17 mouse cellular contexts compared by ENCODE assay signal in the genomic region with DNA sequence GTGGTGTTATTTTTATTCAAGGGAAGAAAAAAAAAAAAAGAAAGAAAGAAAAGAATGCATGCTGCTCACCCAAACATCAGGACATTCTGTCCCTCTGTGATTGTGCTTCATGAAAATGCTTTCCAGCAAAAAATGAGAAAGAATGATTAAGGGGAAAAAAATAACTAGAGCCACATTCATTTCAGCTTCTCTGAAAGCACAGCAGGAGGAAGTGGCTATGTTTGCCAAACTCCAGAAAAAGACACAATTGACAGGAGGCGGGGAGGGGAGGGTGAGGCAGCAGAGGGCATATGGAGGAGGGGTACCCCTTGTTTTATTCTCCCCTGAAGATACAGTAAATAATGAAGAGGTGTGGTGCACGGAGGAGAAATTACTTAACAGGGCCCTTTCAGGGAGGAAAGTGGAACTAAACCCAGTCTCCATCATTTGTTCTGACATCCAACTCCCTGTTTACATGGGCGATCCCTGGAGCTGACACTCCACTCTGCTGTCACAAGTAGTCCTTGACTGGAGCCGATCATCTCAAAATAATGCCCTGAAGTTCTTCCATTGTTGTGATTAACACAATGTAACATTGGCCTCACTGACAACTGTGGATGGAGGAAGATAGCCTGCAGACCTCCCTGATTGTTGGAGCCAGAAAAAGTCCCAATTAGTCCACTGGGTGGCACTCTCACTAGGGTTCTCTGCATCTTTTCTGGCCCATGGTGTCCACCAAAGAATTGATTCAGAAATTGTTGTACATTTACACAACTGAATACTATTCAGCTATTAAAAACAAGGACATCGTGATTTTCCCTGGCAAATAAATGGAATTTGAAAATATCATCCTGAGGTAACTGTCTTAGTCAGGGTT. TPM values are rescaled to one million over a fixed set of nuclear protein-coding genes. Genes with fewer than 3 reads are reported as not detected.
DNase-seq lines count a peak whose midpoint lies in the region; TF ChIP-seq lines count a peak whose summit lies in the region.
"Had no signal": no experiment of that assay in that cellular context is flagged by ENCODE, and none has a peak within 500 bp of the region (broad histone marks: within the 10 kb centered on the region; RNA-seq: fewer than 3 reads in every experiment).

No protein-coding gene starts in this region.

- H3K27me3 ChIP-seq in kidney, adult 2 months (replicated peaks; ENCODE audit: control insufficient read depth, insufficient read depth, low read length), result no peaks in the 10 kb centered on the region
- no peaks in the 10 kb centered on the region for H3K27me3 ChIP-seq in testis, adult 2 months (ENCODE audit: control insufficient read depth, insufficient read depth, low read length)
- H3K27me3 ChIP-seq: heart, embryonic 13.5 days; limb, embryonic 12.5 days; midbrain, embryonic 15.5 days; neural tube, embryonic 12.5 days had no signal

- 59% methylated on average over 5 of the region's 5 CpGs for WGBS in kidney, adult 2 months

- H3K36me3 ChIP-seq in kidney, adult 2 months (ENCODE audit: control insufficient read depth, insufficient read depth, low read length), result no peaks in the 10 kb centered on the region
- H3K36me3 ChIP-seq in testis, adult 2 months (ENCODE audit: control insufficient read depth, insufficient read depth, low read length), result no peaks in the 10 kb centered on the region
- H3K36me3 ChIP-seq: G1E; heart, embryonic 13.5 days; limb, embryonic 12.5 days; midbrain, embryonic 15.5 days; neural tube, embryonic 12.5 days had no signal

- TF ChIP-seq POLR2A in kidney, adult 2 months (IDR thresholded peaks at IDR 0.05; ENCODE audit: low read depth, low read length), result no peak
- no peak for TF ChIP-seq POLR2A in testis, adult 2 months (IDR thresholded peaks at IDR 0.05; ENCODE audit: control insufficient read depth, low read depth, low read length)

- no peaks in the 10 kb centered on the region for H3K4me1 ChIP-seq in kidney, adult 2 months (ENCODE audit: control insufficient read depth, insufficient read depth, low read length)
- no peaks in the 10 kb centered on the region for H3K4me1 ChIP-seq in testis, adult 2 months (ENCODE audit: control insufficient read depth, insufficient read depth, low read length)
- H3K4me1 ChIP-seq: midbrain, embryonic 15.5 days had no signal

- TF ChIP-seq CTCF in kidney, adult 2 months (conservative IDR thresholded peaks at IDR 0.05; ENCODE audit: insufficient read depth, insufficient read length, low read depth, low read length), result 0 out of 2 replicates have a peak, but pooled peaks have one; percentile 21
- no peak for TF ChIP-seq CTCF in testis, adult 2 months (IDR thresholded peaks at IDR 0.05; ENCODE audit: control insufficient read depth, insufficient read depth, insufficient replicate concordance, low read depth, low read length)

- no peak overlapping the region for H3K27ac ChIP-seq in kidney, adult 2 months (ENCODE audit: insufficient read depth, low read depth, low read length)
- peak overlapping the region; percentile 7; the same call in 1 of the 2 replicates for H3K27ac ChIP-seq in testis, adult 2 months (ENCODE audit: control insufficient read depth, insufficient read depth, low read depth, low read length)
- H3K27ac ChIP-seq: heart, embryonic 13.5 days; limb, embryonic 12.5 days; midbrain, embryonic 15.5 days; neural tube, embryonic 12.5 days had no signal

- DNase-seq in cerebellum, postnatal 10 days, result peak; percentile 45 to 58
- DNase-seq in cerebellum, adult 9-11 months, result no peak
- no peak for DNase-seq in kidney, adult 2 months
- no peak for DNase-seq in kidney, postnatal 25 days
- DNase-seq in testis, postnatal 14 days (ENCODE audit: low spot score), result no peak
- DNase-seq in ovary, postnatal 36 days (ENCODE audit: low spot score), result no peak
- DNase-seq in adrenal gland, adult 2 months, result no peak
- DNase-seq: embryo, embryonic 11 days; kidney, postnatal 14 days; lung, postnatal 36 days; spleen, adult 18-20 months had no signal

- no peak overlapping the region for H3K4me3 ChIP-seq in kidney, adult 2 months (ENCODE audit: insufficient read depth, low read depth, low read length)
- H3K4me3 ChIP-seq in testis, adult 2 months (ENCODE audit: control insufficient read depth, low read depth, low read length), result no peak overlapping the region
- H3K4me3 ChIP-seq: heart, embryonic 13.5 days; limb, embryonic 12.5 days; midbrain, embryonic 15.5 days; neural tube, embryonic 12.5 days had no signal

RNA-seq across cellular contexts. Expression of a gene that starts 10.4 kb away (rescaled TPM):
- polyA plus RNA-seq in kidney, adult 2 months (2012; rRNA removed), result 5.1 and 5.9 TPM in 2 replicates
- polyA plus RNA-seq in testis, adult 2 months (2012; rRNA removed), result 7.9 and 8.2 TPM in 2 replicates
- 1 to 10 TPM; 8.6 to 9.1 TPM for total RNA-seq in adrenal gland, adult 2 months (2021)
- 2.6 and 3.6 TPM in 2 replicates for polyA plus RNA-seq in adrenal gland, adult 2 months (2012; rRNA removed)
- polyA plus RNA-seq: G1E had no signal

Comparison
In these comparisons a context has a peak if more than half of its experiments do, and no peak if none do; other contexts are left out.
1. DNase-seq: peak in cerebellum, postnatal 10 days (2 of 2); none in cerebellum, adult 9-11 months (single experiment), kidney, adult 2 months (single experiment), kidney, postnatal 25 days (0 of 2), testis, postnatal 14 days (single experiment), ovary, postnatal 36 days (single experiment) and adrenal gland, adult 2 months (single experiment).